Mouse (Mus musculus) adrenal gland, postnatal 4 days (tissue): ENCODE measurements around the gene Efnb1. TPM values are rescaled to one million over a fixed set of nuclear protein-coding genes. Genes with fewer than 3 reads are reported as not detected.
"Not testable (repeated sequence)": the region's sequence is repeated elsewhere in the genome, so short reads cannot be mapped to it uniquely, and the experiment has no call there.

Source experiments
- DNase-seq, 2 experiments: peaks; one replicate each; pipeline ENCODE4 v3.0.0; 2021 to 2022; ENCODE audit warnings: low spot score in 2 of 2, mixed read lengths in 2 of 2
- long read RNA-seq, 2 experiments: library from polyadenylated mRNA; stranded (forward); transcript quantifications; one replicate each; pipeline ENCODE4 v2.0.0; 2021
- total RNA-seq, 2 experiments: library from RNA; stranded (reverse); gene quantifications; 2 replicates each; pipeline ENCODE4 v1.2.3; 2021

Gene Efnb1
- total RNA-seq = 100 to 1,000 TPM in 1 of 2 experiments, 10 to 100 TPM in 1; 92.4 to 101 TPM
- long read RNA-seq, experiment 1, transcript Efnb1-201 (5 exons, 3,258 nt) = major isoform, 19 of 31 reads
- long read RNA-seq, experiment 1, partial matches to known transcripts = 12 of 31 reads
- long read RNA-seq, experiment 1, other reads (novel, unspliced or antisense) = 0 of 31 reads
- long read RNA-seq, experiment 2, transcript Efnb1-201 (5 exons, 3,258 nt) = major isoform, 18 of 48 reads
- long read RNA-seq, experiment 2, partial matches to known transcripts = 30 of 48 reads
- long read RNA-seq, experiment 2, other reads (novel, unspliced or antisense) = 0 of 48 reads

GRCm38 (mm10) chrX:99135523-99136258, at the start of gene Efnb1:
Gene Efnb1 (plus strand): TSS chrX:99136130.
- DNase-seq = peak; percentile 49 to 76

GRCm38 (mm10) chrX:99092704-99093103, 43.2 kb upstream of the Efnb1 start:
- DNase-seq = no peak

GRCm38 (mm10) chrX:99111088-99111724, 24.7 kb upstream of the Efnb1 start:
- not testable (repeated sequence) for DNase-seq

GRCm38 (mm10) chrX:99119510-99119909, 16.4 kb upstream of the Efnb1 start:
- no peak for DNase-seq

GRCm38 (mm10) chrX:99130059-99130458, 5.9 kb upstream of the Efnb1 start:
- DNase-seq = no peak

GRCm38 (mm10) chrX:99132573-99132972, 3.4 kb upstream of the Efnb1 start:
- no peak for DNase-seq

GRCm38 (mm10) chrX:99134891-99135290, 1.0 kb upstream of the Efnb1 start:
- peak in 1 of 2 experiments; percentile 53 for DNase-seq

GRCm38 (mm10) chrX:99136431-99136966, 569 bp downstream of the Efnb1 start:
- DNase-seq = no peak

- no peak for DNase-seq
Observed at GRCm38 (mm10) chrX:99137143-99137870, 1.4 kb downstream of the Efnb1 start.

GRCm38 (mm10) chrX:99137928-99138740, 2.2 kb downstream of the Efnb1 start:
- DNase-seq = no peak

- DNase-seq = no peak
Observed at GRCm38 (mm10) chrX:99141079-99141478, 5.1 kb downstream of the Efnb1 start.

- no peak for DNase-seq
Observed at GRCm38 (mm10) chrX:99141900-99142299, 6.0 kb downstream of the Efnb1 start.

- no peak for DNase-seq
Observed at GRCm38 (mm10) chrX:99145561-99145960, 9.6 kb downstream of the Efnb1 start.

GRCm38 (mm10) chrX:99148061-99148905, 12.4 kb downstream of the Efnb1 start:
- DNase-seq = no peak

GRCm38 (mm10) chrX:99149047-99149446, 13.1 kb downstream of the Efnb1 start:
- no peak for DNase-seq

- no peak for DNase-seq
Observed at GRCm38 (mm10) chrX:99149900-99150299, 14.0 kb downstream of the Efnb1 start.

- DNase-seq = no peak
Observed at GRCm38 (mm10) chrX:99150712-99151111, 14.8 kb downstream of the Efnb1 start.

- no peak for DNase-seq
Observed at GRCm38 (mm10) chrX:99151434-99151833, 15.5 kb downstream of the Efnb1 start.

GRCm38 (mm10) chrX:99152141-99152540, 16.2 kb downstream of the Efnb1 start:
- no peak for DNase-seq
